Mouse (Mus musculus): ENCODE measurements around the gene Cracr2b. TPM values are rescaled to one million over a fixed set of nuclear protein-coding genes. Genes with fewer than 3 reads are reported as not detected.
A peak's percentile ranks its signal among the peaks of the same experiment; 100 is the strongest.

Gene Cracr2b
- total RNA-seq, 2 experiments from 2014 or later = 8.6 to 9.9 TPM

- peak; percentile 97 for DNase-seq
Measured at GRCm38 (mm10) chr7:141454967-141455551, 5.8 kb upstream of the Cracr2b start, which contains the start of gene Pnpla2. Gene Pnpla2 (plus strand): TSS chr7:141455198.

DNA sequence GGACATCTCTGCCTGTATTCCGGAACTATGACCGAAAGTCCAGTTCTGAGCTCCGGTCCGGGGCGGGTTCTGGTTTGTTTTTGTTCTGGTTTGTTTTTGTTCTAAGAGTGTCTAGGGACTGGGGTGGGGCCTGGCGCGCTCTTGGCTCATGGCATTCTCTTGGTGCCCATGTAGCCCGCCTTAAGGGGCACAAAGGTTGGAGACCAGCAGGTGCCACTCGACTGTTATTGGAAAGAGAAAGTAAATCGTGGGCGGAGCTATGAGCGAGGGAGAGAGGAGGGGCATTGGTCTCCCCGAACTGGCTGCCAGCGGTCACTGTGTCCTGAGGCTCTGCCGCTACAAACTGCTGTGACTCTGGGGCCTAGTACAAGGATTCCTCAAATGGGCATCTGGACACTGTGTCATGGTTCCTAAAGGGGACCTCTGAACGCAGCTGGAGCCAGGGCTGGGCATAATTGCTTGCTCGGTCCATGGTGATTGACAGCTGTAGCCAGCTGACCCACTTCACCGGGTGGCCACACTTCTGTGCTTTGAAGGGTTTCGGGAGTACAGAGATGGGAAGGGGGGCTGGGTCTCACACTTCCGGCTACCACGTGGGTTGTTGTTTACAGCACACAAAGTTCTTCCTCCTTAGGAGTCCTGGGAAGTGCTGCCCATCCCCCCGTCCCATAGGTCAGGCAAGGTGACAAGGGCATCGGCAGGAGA is 5.1 kb upstream of the Cracr2b start:
- DNase-seq = peak; percentile 56

- peak; percentile 16 for DNase-seq
Measured at GRCm38 (mm10) chr7:141456739-141457138, 4.2 kb upstream of the Cracr2b start.

- DNase-seq = no peak
Measured at GRCm38 (mm10) chr7:141457236-141457635, 3.7 kb upstream of the Cracr2b start.

DNA sequence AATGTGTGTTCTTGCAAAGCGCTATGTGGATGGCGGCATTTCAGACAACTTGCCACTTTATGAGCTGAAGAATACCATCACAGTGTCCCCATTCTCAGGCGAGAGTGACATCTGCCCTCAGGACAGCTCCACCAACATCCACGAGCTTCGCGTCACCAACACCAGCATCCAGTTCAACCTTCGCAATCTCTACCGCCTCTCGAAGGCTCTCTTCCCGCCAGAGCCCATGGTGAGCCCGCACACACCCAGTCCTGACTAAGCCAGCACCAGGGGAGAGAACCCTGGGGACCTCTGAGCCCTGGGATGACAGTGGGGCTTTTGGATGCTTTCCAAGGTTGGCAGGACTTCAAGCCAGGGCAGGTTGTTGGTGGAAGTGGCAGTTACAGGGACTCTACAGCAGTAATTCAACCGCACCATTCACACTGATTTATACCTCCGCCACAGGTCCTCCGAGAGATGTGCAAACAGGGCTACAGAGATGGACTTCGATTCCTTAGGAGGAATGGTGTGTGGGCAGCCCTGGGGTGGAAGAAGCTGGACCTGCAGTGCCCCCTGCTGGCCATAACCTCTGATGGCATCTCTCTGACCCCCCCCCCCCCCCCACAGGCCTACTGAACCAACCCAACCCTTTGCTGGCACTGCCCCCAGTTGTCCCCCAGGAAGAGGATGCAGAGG is 2.8 kb upstream of the Cracr2b start:
- peak; percentile 69 for DNase-seq

DNA sequence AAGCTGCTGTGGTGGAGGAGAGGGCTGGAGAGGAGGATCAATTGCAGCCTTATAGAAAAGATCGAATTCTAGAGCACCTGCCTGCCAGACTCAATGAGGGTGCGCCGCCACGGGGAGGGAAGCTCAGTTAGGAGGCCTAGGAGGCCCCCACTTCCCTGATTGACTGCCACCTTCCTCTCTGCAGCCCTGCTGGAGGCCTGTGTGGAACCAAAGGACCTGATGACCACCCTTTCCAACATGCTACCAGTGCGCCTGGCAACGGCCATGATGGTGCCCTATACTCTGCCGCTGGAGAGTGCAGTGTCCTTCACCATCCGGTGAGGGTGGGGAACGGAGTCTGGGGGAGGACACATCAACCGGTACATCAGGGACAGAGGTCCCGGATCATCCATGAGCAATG is 2.2 kb upstream of the Cracr2b start:
- DNase-seq = no peak

DNA sequence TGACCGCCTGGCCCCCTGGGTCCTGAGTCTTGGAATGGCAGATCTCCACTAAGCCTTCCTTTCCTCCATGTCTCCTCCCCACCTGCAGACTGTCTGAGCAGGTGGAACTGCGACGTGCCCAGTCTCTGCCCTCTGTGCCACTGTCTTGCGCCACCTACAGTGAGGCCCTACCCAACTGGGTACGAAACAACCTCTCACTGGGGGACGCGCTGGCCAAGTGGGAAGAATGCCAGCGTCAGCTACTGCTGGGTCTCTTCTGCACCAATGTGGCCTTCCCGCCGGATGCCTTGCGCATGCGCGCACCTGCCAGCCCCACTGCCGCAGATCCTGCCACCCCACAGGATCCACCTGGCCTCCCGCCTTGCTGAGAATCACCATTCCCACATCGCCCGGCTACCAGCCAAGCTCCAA is 1.6 kb upstream of the Cracr2b start:
- peak; percentile 27 for DNase-seq

DNA sequence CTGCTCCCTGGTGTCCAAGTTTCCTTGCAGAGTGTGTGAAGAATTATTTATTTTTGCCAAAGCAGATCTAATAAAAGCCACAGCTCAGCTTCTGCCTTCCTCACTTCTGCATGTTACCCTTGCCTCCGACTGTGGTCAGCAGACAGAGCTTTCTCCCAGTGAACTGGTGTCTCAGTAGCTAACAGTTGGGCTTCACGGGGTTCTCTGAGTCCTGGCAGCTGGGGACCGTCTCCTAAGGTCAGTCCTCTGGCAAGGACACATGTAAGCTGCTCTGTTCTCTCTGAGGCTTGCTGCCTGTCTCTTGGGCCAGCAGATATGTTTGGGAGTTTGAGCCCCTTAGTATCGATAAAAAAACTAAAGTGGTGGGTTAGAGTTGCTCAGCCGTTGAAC is 898 bp upstream of the Cracr2b start:
- DNase-seq = no peak

- DNase-seq = peak; percentile 43
Measured at GRCm38 (mm10) chr7:141461521-141462332, 833 bp downstream of the Cracr2b start.

DNA sequence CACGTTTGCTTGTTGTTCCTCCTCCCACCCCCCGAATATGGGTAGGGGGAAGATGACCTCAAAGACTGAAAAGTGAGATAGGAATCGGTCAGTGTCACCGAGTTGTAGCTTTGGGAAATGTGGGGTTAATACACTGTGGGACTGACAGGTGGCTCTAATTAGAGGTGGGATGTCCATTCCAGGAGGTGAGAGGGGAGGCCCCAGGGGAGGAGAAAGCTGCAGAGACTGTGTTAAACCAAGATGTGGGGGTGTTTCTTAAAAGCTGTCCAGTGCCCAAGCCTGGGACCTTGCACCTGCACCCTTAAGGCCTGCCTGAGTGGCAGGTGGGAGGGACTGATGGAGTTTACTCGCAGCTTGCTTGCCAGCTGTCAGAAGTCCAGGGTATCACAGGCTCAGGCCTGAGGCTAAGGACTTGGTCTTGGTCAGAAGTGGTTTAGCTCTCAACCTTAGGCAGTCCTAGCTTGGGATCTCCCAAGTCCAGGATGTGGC is 1.5 kb downstream of the Cracr2b start:
- DNase-seq = peak; percentile 34

DNA sequence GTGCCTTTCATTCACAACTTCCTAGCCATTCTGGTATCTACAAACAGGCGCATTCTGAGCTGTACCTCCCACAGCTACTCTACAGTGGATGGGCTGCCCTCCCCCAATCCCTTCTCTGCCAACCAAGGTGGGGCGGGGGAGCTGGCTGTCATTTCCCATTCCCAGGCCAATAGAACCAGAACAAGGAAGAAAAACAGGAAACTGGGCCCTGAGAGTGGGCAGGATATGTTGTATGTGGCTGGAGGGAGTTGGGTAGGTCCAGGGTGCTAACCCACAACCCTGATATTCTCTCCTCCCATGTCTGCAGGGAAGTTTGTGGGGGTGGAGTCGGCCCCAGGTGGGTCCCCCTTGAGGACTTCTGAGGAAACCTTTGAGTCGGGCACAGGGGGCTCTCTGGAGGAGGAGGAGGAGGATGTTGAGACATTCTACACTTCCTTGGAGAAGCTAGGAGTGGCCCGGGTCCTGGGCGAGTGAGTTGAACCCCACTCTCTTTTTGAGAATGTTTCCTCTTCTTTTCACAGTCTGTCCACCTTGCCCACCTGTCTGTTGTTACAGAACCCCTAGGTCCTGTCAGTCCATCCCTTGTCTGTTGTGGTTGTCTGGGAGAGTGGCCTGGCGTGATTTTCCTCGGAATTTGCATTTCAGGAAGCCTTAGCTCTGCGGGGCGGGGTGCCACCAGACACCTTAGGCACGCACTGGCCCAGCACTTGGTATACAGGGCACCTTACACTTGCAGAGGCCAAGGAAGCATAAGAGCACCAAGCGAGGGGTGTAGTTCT is 3.1 kb downstream of the Cracr2b start:
- no peak for DNase-seq

DNA sequence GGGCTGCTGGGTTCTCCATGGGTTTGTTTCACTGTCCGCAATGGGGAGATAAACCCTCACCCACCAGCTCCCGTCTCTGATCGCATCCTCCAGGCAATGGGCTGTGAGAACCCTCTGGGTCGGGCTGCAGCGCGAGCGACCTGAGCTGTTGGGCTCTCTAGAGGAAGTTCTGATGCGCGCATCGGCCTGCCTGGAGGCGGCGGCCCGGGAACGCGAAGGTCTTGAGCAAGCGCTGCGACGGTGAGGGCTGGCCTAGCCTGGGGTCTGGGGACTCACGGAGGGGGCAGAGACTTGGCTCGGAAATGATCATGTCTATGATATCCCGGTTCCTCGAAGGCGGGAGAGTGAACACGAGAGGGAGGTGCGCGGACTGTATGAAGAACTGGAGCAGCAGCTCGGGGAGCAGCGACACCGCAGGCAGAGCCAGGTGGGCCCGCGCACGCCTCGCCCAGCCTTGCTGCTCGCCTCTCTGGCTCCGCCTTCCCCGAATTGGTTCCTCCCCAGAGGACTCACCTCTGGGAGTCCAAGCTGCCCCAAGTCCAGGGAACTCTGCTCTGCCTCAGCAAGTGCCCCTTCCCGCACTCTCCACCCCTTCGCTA is 3.8 kb downstream of the Cracr2b start:
- peak; percentile 27 for DNase-seq

GRCm38 (mm10) chr7:141465388-141466044 is 4.6 kb downstream of the Cracr2b start:
- DNase-seq = peak; percentile 54

- peak; percentile 39 for DNase-seq
Measured at GRCm38 (mm10) chr7:141466045-141466394, 5.1 kb downstream of the Cracr2b start.

DNA sequence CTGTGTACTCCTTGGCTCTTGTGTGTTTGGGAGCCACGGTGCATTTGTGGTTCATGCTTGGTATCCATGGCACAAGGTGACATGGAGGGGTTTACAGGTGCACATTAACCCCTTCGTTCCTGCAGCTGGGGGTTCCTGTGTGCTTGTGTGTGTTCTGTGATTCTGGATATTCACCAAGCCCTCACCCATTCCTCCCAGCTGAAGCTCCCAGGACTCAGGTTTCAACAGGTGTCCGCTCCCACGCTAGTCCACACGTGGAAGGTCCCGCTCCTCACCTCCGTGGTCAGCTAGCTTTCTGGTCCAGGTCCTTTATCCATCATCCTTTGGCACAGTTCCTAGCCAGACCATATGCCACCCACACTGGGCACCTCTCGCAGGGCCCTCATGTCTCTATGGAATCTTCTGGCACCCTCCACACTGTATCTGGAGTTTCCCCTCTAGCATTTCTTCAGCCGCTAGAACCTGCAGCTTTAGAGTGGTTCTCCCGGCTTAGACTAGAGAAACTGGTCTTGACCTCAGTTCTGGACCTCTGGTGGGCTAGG is 5.8 kb downstream of the Cracr2b start:
- DNase-seq = no peak

DNA sequence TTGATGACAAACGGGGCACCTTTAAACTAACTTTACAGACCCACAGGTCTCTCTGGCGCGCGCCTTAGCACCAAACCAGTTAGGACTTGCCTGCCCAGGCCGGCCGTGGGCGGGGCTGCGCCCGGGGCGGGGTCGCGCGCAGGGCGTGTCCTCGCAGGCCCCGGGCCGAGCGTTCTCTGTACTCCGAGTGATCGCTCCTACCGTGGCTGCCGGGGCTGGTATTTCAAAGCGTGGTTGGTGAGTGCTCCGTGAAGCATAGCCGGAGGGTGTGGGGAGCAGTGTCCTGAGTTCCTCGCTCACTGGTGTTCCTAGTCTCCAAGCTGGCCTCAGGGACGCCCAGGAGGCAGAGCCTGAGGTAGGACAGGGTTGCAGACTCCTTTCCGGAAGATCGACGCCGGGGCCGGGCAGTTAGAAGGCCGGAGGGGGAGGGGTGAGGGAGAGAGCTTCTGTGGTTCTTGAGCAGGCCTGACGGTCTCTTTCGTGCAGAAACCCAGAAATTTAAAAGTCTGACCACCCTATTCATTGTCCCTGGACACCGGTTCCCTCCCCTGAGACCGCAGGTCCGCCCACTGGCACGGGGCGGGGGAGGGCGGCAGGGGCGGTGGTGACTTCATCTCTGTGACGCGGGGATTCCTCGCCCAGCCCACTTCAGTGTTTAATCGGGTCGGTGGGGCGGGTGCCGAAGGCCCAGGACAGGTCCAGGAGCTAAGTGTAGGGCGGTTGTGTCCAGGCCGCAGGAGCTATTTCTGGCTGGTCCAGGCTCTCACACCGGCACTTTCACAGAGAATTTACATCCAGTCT is 6.5 kb downstream of the Cracr2b start, which contains the start of gene Cd151:
Gene Cd151 (plus strand): TSS at position 163 of the 801 bp plus-strand sequence.
- peak; percentile 88 for DNase-seq

GRCm38 (mm10) chr7:141468164-141468521 is 7.2 kb downstream of the Cracr2b start:
- DNase-seq = no peak

DNA sequence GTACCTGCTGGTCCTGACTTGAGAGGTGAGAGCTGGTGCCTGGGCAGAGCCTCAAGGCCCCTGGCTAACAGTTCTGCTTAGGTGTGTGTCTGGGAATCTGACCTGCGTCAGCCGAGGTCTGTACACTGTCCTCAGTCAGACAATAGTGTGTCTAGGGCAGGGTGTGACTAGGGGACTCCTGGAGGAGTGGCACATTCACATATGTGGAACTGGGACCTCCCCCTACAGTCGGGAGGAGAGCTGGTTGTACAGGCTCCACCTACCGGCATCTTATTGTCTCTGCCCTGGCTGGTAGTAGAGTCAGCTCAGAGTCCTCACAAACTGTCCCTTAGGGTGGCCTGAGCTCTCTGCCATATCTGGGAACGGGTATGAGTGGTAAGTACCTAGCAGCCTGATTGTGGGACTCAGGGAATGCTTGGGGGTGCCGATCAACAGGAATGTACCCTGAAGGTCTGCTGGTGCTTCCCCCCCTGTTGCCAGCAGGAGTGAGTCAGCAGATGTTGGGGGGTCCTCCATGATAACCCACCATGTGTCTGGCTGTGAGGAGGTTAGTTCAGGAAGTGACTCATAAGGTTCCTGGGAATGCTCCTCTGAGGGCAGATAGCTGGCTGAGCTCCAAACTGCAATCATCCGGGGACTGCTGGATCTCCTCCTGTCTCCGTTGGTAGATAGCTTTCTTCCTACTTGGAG is 7.8 kb downstream of the Cracr2b start:
- DNase-seq = peak; percentile 56

DNA sequence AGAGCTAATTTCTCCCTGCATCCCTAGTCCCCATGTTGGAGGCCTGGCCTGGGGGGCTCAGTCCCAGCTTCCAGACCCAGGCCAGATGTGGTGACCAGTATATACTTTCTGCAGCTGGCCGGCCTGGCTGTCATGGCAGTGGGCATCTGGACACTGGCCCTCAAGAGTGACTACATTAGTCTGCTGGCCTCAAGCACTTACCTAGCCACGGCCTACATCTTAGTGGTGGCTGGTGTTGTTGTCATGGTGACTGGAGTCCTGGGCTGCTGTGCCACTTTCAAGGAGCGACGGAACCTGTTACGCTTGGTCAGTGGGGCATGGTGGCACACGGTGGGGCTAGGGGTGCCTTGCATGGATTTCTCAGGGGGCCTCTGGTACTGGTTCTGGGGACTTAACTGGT is 8.5 kb downstream of the Cracr2b start:
- DNase-seq = no peak

All from gastrocnemius, postnatal 10 days (tissue).